Mouse (Mus musculus) G1E (cell line): Measurements from ENCODE around the gene Fxyd1.

ENCODE experiments used
- CTCF ChIP-seq: IDR thresholded peaks from 2 replicates; pipeline ENCODE4 v1.5.1; 2012; ENCODE audit warnings: low read depth, low read length, inconsistent platforms, mixed read lengths
- GATA1 ChIP-seq: IDR thresholded peaks from 2 replicates; pipeline ENCODE4 v1.6.1; 2012; ENCODE audit warnings: borderline replicate concordance, low read length, inconsistent platforms, mixed read lengths
- POLR2AphosphoS5 ChIP-seq: IDR thresholded peaks from 2 replicates; pipeline ENCODE4 v1.6.1; 2012; ENCODE audit warnings: low read depth, low read length, inconsistent platforms; ENCODE audit not compliant: insufficient replicate concordance

DNA sequence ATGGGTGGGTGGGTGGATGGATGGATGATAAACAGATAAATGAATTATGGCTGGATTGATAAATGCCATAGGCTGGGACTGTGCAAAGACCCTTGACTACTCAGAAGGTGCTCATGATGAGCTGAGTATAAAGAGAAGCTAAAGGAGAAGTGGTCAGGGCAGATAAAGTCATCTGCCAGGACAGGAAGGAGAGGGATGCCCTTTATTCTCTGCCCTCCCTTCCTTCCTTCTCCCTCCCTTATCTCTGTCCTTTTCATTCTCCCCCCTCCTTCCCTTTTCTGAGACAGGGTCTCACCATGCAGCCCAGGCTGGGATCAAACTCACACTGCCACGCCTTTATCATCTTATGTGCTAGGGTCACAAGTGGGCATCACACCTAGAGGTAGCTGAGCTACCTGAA, 49.2 kb downstream of the Fxyd1 start:
- no peak for TF ChIP-seq CTCF
- no peak for TF ChIP-seq POLR2AphosphoS5
- TF ChIP-seq GATA1 = no peak
